ENCODE assay signal across 14 mouse cellular contexts in the genomic region with DNA sequence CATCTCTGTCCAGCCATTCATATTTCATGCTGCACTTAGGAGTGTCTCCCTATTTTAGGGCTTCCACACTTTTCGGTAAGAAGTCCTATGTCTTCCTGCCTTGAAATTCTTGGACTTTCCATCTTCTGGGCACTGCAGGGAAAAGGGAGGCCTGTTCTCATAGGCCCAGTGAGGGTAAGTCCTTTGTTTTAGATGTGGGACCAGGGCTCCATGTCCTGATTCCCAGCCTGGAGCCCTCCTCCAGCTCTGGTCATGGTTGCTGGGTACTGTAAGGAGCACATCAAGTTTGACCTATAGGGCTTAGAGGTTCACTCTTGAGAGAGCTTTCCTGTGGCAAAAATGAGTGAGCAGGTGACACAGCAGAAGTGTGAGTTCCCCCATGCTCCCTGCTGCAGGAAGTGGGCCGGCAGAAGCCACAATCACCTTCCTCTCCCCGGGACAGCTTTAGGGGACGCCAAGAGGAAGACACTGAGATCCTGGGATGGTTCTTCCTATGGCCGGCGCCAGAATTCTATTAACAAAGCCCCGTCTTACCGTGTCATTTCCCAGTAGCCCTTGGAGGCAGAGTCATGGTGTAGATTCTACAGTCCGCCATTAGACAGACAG. TPM values are rescaled to one million over a fixed set of nuclear protein-coding genes. Genes with fewer than 3 reads are reported as not detected.
DNase-seq lines count a peak whose midpoint lies in the region; ATAC-seq and TF ChIP-seq lines count a peak whose summit lies in the region.
"Had no signal": no experiment of that assay in that cellular context is flagged by ENCODE, and none has a peak within 500 bp of the region (broad histone marks: within the 10 kb centered on the region; RNA-seq: fewer than 3 reads in every experiment).

No protein-coding gene starts in this region.

- no peak for TF ChIP-seq CTCF in kidney, adult 2 months (conservative IDR thresholded peaks at IDR 0.05; ENCODE audit: insufficient read depth, insufficient read length, low read depth, low read length)
- TF ChIP-seq CTCF in cortical plate, adult 2 months (IDR thresholded peaks at IDR 0.05; ENCODE audit: extremely low read depth, insufficient read depth, low read length) = no peak

- TF ChIP-seq POLR2A in kidney, adult 2 months (IDR thresholded peaks at IDR 0.05; ENCODE audit: low read depth, low read length) = no peak
- no peak for TF ChIP-seq POLR2A in cortical plate, adult 2 months (IDR thresholded peaks at IDR 0.05; ENCODE audit: extremely low read depth, insufficient read depth, low read length)

- H3K36me3 ChIP-seq in kidney, adult 2 months (ENCODE audit: control insufficient read depth, insufficient read depth, low read length) = no peaks in the 10 kb centered on the region
- H3K36me3 ChIP-seq: hindbrain, embryonic 12.5 days; midbrain, embryonic 12.5 days; neural tube, embryonic 12.5 days had no signal

- H3K27ac ChIP-seq in kidney, adult 2 months (ENCODE audit: insufficient read depth, low read depth, low read length) = no peak overlapping the region
- peak overlapping the region; percentile 61 for H3K27ac ChIP-seq in cortical plate, adult 2 months (ENCODE audit: insufficient read depth, low read length)
- H3K27ac ChIP-seq: hindbrain, embryonic 12.5 days; midbrain, embryonic 12.5 days; neural tube, embryonic 12.5 days had no signal

- peak; percentile 45 for ATAC-seq in neutrophil, adult 5-6 weeks (ENCODE audit: extremely low read depth, insufficient number of reproducible peaks, low FRiP score, poor library complexity, severe bottlenecking)

- DNase-seq in kidney, adult 2 months = peak; percentile 25
- no peak for DNase-seq in kidney, adult 8-10 months
- peak; percentile 39 for DNase-seq in CD4-positive, CD25-positive, alpha-beta regulatory T cell, adult 2 months (ENCODE audit: low read depth, low spot score)
- DNase-seq in urinary bladder, postnatal 4 days (ENCODE audit: low spot score in 2 of 2) = no peak
- DNase-seq in right cerebral cortex, postnatal 36 days (ENCODE audit: low spot score in 2 of 2) = no peak
- no peak for DNase-seq in layer of hippocampus, adult 9-11 months
- DNase-seq: kidney, postnatal 14 days; lung, adult 18-20 months had no signal

- H3K4me1 ChIP-seq in kidney, adult 2 months (ENCODE audit: control insufficient read depth, insufficient read depth, low read length) = no peaks in the 10 kb centered on the region; the same call in 1 of the 2 replicates
- H3K4me1 ChIP-seq in cortical plate, adult 2 months (ENCODE audit: control insufficient read depth, insufficient read depth, low read length) = peaks cover 14% of the 10 kb centered on the region; the same call in 1 of the 2 replicates
- H3K4me1 ChIP-seq: neural tube, embryonic 12.5 days had no signal

- WGBS in kidney, adult 2 months = 78% methylated on average over 9 of the region's 9 CpGs

- no peak overlapping the region for H3K4me3 ChIP-seq in kidney, adult 2 months (ENCODE audit: insufficient read depth, low read depth, low read length)
- no peak overlapping the region for H3K4me3 ChIP-seq in cortical plate, adult 2 months (ENCODE audit: insufficient read depth, low read length)
- H3K4me3 ChIP-seq: erythroblast, embryonic 14.5 days; hindbrain, embryonic 12.5 days; midbrain, embryonic 12.5 days; neural tube, embryonic 12.5 days had no signal

- H3K27me3 ChIP-seq in kidney, adult 2 months (replicated peaks; ENCODE audit: control insufficient read depth, insufficient read depth, low read length) = no peaks in the 10 kb centered on the region
- H3K27me3 ChIP-seq: hindbrain, embryonic 12.5 days; midbrain, embryonic 12.5 days; neural tube, embryonic 12.5 days had no signal

RNA-seq across cellular contexts. Expression of gene Sema7a, which starts 28.4 kb away (rescaled TPM):
- 9.4 and 9.6 TPM in 2 replicates for polyA plus RNA-seq in kidney, adult 2 months (2012; rRNA removed)
- 147 and 154 TPM in 2 replicates for polyA plus RNA-seq in cortical plate, adult 2 months (2012; rRNA removed)
- total RNA-seq in neutrophil, adult 5-6 weeks (2017) = 7.0 and 7.4 TPM in 2 replicates

RNA-seq across cellular contexts. Expression of gene Cyp11a1, which starts 37.9 kb away (rescaled TPM):
- polyA plus RNA-seq in kidney, adult 2 months (2012; rRNA removed) = 0.16 and 5.1 TPM in 2 replicates
- polyA plus RNA-seq in cortical plate, adult 2 months (2012; rRNA removed) = 8.3 and 9.0 TPM in 2 replicates
- 2.6 and 2.7 TPM in 2 replicates for total RNA-seq in neutrophil, adult 5-6 weeks (2017)
- polyA plus RNA-seq: neural tube, embryonic 12.5 days had no signal

RNA-seq across cellular contexts. Expression of gene Ubl7, which starts 57.5 kb away (rescaled TPM):
- polyA plus RNA-seq in kidney, adult 2 months (2012; rRNA removed) = 144 and 150 TPM in 2 replicates
- 144 and 145 TPM in 2 replicates for polyA plus RNA-seq in cortical plate, adult 2 months (2012; rRNA removed)
- total RNA-seq in neutrophil, adult 5-6 weeks (2017) = 42.5 and 51.2 TPM in 2 replicates

Comparison
In these comparisons a context has a peak if more than half of its experiments do, and no peak if none do; other contexts are left out.
1. DNase-seq: peak in kidney, adult 2 months (single experiment) and CD4-positive, CD25-positive, alpha-beta regulatory T cell, adult 2 months (single experiment); none in kidney, adult 8-10 months (0 of 2), urinary bladder, postnatal 4 days (0 of 2), right cerebral cortex, postnatal 36 days (0 of 2) and layer of hippocampus, adult 9-11 months (single experiment).
2. RNA of gene Sema7a, which starts 28.4 kb away (polyA plus RNA-seq): 147 to 154 TPM in cortical plate, adult 2 months; 9.4 to 9.6 TPM in kidney, adult 2 months; every median in the first group is over 10 times any median in the second.